Mouse (Mus musculus) MEL (cell line): Measurements from ENCODE around the gene Dennd1a.

Experiments used
- CHD2 ChIP-seq: IDR thresholded peaks from 2 replicates; pipeline ENCODE4 v1.6.1; 2011; ENCODE audit warnings: low read length, improper control_type of control experiment
- CTCF ChIP-seq, 3 experiments: IDR thresholded peaks in 2 of 3; conservative IDR thresholded peaks in 1 of 3; 2 replicates each; pipeline ENCODE4 v1.5.1; 2011 to 2012; ENCODE audit warnings: low read length in 3 of 3, low read depth in 2 of 3, mild to moderate bottlenecking in 2 of 3, improper control_type of control experiment in 1 of 3, inconsistent platforms in 1 of 3, mixed read lengths in 1 of 3, moderate library complexity in 1 of 3; ENCODE audit not compliant: control insufficient read depth in 1 of 3, insufficient read depth in 1 of 3, poor library complexity in 1 of 3, severe bottlenecking in 1 of 3
- E2F4 ChIP-seq: IDR thresholded peaks from 2 replicates; pipeline ENCODE4 v1.6.1; 2011; ENCODE audit warnings: low read depth, low read length, improper control_type of control experiment, borderline replicate concordance
- EP300 ChIP-seq, 2 experiments: IDR thresholded peaks; 2 replicates each; pipeline ENCODE4 v1.6.1; 2011; ENCODE audit warnings: improper control_type of control experiment in 2 of 2, low read length in 2 of 2, low read depth in 1 of 2, mild to moderate bottlenecking in 1 of 2
- GABPA ChIP-seq: IDR thresholded peaks from 2 replicates; pipeline ENCODE4 v1.6.1; 2012; ENCODE audit warnings: low read depth, mild to moderate bottlenecking, inconsistent platforms, low read length, improper control_type of control experiment, moderate library complexity
- MEF2A ChIP-seq: IDR thresholded peaks from 2 replicates; pipeline ENCODE4 v1.6.1; 2014; ENCODE audit warnings: low read depth, mild to moderate bottlenecking, inconsistent platforms, low read length, improper control_type of control experiment; ENCODE audit not compliant: poor library complexity, insufficient replicate concordance, severe bottlenecking; ENCODE audit errors: extremely low read depth
- NELFE ChIP-seq: IDR thresholded peaks from 2 replicates; pipeline ENCODE4 v1.6.1; 2011; ENCODE audit warnings: low read depth, low read length, improper control_type of control experiment
- POLR2A ChIP-seq, 2 experiments: IDR thresholded peaks; 2 replicates each; pipeline ENCODE4 v1.6.1; 2011 to 2012; ENCODE audit warnings: low read length in 2 of 2, mild to moderate bottlenecking in 2 of 2, control low read depth in 1 of 2, improper control_type of control experiment in 1 of 2, low read depth in 1 of 2, moderate library complexity in 1 of 2; ENCODE audit not compliant: control insufficient read depth in 1 of 2, insufficient read depth in 1 of 2, poor library complexity in 1 of 2
- RAD21 ChIP-seq: IDR thresholded peaks from 2 replicates; pipeline ENCODE4 v1.6.1; 2011; ENCODE audit warnings: mild to moderate bottlenecking, low read depth, low read length, improper control_type of control experiment
- USF2 ChIP-seq, 2 experiments: IDR thresholded peaks; 2 replicates each; pipeline ENCODE4 v1.6.1; 2011 to 2012; ENCODE audit warnings: improper control_type of control experiment in 2 of 2, low read length in 2 of 2, borderline replicate concordance in 1 of 2, inconsistent platforms in 1 of 2, low read depth in 1 of 2, mild to moderate bottlenecking in 1 of 2; ENCODE audit not compliant: insufficient read depth in 1 of 2
- ZC3H11A ChIP-seq: IDR thresholded peaks from 2 replicates; pipeline ENCODE4 v1.6.1; 2012; ENCODE audit warnings: low read depth, mild to moderate bottlenecking, inconsistent platforms, low read length, improper control_type of control experiment
- ZKSCAN1 ChIP-seq: IDR thresholded peaks from 2 replicates; pipeline ENCODE4 v1.6.1; 2012; ENCODE audit warnings: low read depth, mild to moderate bottlenecking, inconsistent platforms, low read length, improper control_type of control experiment, moderate library complexity

DNA sequence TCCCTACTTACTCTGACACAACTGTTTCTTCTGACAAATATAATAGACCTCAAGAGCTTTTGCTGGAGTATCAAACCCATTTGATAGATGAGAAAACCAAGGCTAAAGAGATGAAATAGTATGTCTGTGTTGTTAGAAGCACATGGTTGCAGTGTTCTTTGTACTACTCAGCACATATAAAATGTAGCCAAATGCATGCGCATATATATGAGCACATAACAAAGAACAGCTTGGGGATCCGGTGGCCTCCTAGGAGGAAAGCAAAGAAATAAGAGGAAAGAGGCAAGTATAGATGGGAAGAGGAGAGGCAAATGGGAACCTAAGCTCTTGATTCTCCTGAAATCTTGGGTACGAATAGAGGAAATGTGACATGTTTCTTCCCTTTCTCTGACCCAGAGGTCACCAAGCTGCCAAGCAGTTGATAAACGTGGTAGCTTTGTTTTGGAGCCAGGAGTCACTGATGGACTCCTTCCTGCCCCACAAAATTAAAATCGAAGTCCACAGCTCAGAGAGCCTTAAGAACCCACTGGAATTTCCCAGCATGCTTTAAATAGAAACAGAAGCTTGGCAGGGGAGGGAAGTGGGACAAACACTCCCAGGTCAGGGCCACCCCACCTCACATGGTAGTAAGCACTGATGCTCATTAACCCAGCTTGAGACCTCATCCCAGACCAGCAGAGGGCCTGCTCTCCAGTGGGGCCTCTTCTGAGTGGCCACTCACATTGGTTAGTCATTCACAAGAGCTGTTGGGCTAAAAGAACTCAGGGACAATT lies 317.3 kb downstream of the Dennd1a start:
- TF ChIP-seq CTCF (IDR thresholded peaks at IDR 0.05 in 2 of 3, conservative IDR thresholded peaks at IDR 0.05 in 1 of 3; ENCODE audit: control insufficient read depth in 1 of 3, insufficient read depth in 1 of 3, low read depth in 2 of 3, low read length in 3 of 3, poor library complexity in 1 of 3, severe bottlenecking in 1 of 3) = no peak
- TF ChIP-seq GABPA = no peak
- TF ChIP-seq USF2 (IDR thresholded peaks at IDR 0.05; ENCODE audit: borderline replicate concordance in 1 of 2, insufficient read depth in 1 of 2, low read depth in 1 of 2, low read length in 2 of 2) = no peak
- TF ChIP-seq POLR2A (IDR thresholded peaks at IDR 0.05; ENCODE audit: control insufficient read depth in 1 of 2, insufficient read depth in 1 of 2, low read depth in 1 of 2, low read length in 2 of 2, poor library complexity in 1 of 2) = no peak
- no peak for TF ChIP-seq NELFE
- TF ChIP-seq ZKSCAN1 = no peak
- TF ChIP-seq EP300 (IDR thresholded peaks at IDR 0.05; ENCODE audit: low read depth in 1 of 2, low read length in 2 of 2) = no peak
- no peak for TF ChIP-seq E2F4
- TF ChIP-seq CHD2 = no peak
- no peak for TF ChIP-seq ZC3H11A
- TF ChIP-seq MEF2A = no peak
- TF ChIP-seq RAD21 = no peak
